Mouse (Mus musculus) telencephalon, adult 2 months (tissue): ENCODE data around the gene Ifngr1.

Source experiments
- DNase-seq: peaks from one replicate; pipeline ENCODE4 v3.0.0-alpha.2; 2011; ENCODE audit warnings: low read depth, low spot score

Gene Ifngr1

GRCm38 (mm10) chr10:19639630-19640029 is 47.9 kb downstream of the Ifngr1 start:
- DNase-seq, result no peak

DNA sequence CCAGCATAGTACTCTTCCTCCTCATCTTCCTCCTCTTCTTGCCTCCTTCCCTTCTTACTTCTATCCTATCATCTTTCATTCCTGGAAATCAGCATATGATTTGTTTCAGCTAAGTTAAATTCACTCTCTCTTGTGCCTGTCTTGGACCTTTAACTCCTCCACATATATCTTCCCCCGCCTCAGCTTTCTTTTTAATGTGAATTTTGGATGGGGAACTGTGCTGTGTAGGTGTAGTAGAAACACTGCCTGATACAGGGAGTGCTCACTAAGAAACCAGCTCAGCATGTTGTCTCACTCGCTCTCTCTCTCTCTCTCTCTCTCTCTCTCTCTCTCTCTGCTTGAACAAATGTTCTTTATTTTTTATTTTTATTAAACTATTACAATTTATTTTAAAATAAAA is 53.4 kb downstream of the Ifngr1 start:
- peak; percentile 50 for DNase-seq

DNA sequence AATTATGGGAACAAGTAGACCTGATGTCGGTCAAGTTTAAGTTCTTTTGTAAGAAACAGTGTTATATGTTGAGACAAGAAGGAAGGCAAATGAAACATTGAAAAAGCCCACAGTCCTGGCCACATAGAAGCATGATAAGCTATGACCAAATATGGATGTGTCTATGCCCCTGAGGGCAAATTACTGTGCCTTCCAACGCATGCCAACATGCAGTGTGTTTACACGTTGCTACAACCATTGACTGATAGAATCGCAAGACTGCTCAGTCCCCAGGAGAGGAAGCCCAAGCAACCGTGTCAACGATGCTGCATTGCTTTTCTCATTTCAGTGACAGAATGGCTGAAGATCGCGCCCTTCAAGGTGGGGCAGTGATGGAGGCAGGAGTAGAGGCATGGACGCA is 65.7 kb downstream of the Ifngr1 start:
- no peak for DNase-seq
